Mouse (Mus musculus) heart, postnatal 0 days (tissue): ENCODE measurements at regions not wholly inside any gene's neighbourhood (a gene's known extent, or its start where the extent isn't known, plus 50 kb on each side); places are given as distances from the start of the nearest gene placed in this dataset.
A peak's percentile ranks its signal among the peaks of the same experiment; 100 is the strongest.

Experiments
- ATAC-seq: fragments of 200-750 bp; cut with Nextera tagmentation; 2 replicates; pipeline ENCODE4 v1.8.0; 2017; ENCODE audit warnings: low read depth, moderate number of reproducible peaks, moderate library complexity; ENCODE audit not compliant: insufficient read depth
- DNase-seq: peaks from one replicate; pipeline ENCODE4 v3.0.0-alpha.2; 2016; ENCODE audit warnings: low spot score
- H3K27ac ChIP-seq: fragments of 300-500 bp; sonication (generic); 2 replicates; pipeline ENCODE4 v1.5.1; 2014; ENCODE audit warnings: low read depth, mild to moderate bottlenecking
- H3K27me3 ChIP-seq: fragments of 300-500 bp; sonication (generic); 2 replicates; pipeline ENCODE4 v1.6.1; 2014; ENCODE audit warnings: low read length, mixed read lengths; ENCODE audit not compliant: control insufficient read depth, insufficient read depth
- H3K36me3 ChIP-seq: fragments of 300-500 bp; sonication (generic); replicated peaks from 2 replicates; pipeline ENCODE4 v1.6.1; 2014; ENCODE audit warnings: low read length, mixed read lengths; ENCODE audit not compliant: control insufficient read depth, insufficient read depth
- H3K4me1 ChIP-seq: fragments of 300-500 bp; sonication (generic); 2 replicates; pipeline ENCODE4 v1.6.1; 2014; ENCODE audit warnings: antibody characterized with exemption; ENCODE audit not compliant: control insufficient read depth, insufficient read depth
- H3K4me2 ChIP-seq: fragments of 300-500 bp; sonication (generic); 2 replicates; pipeline ENCODE4 v1.6.1; 2014; ENCODE audit warnings: low read depth, mild to moderate bottlenecking, low read length, moderate library complexity
- H3K4me3 ChIP-seq: fragments of 300-500 bp; sonication (generic); 2 replicates; pipeline ENCODE4 v1.5.1; 2014; ENCODE audit warnings: low read depth, low read length
- H3K9ac ChIP-seq: fragments of 300-500 bp; sonication (generic); replicated peaks from 2 replicates; pipeline ENCODE4 v1.6.1; 2014; ENCODE audit warnings: low read depth, low read length, mixed read lengths
- H3K9me3 ChIP-seq: fragments of 300-500 bp; sonication (generic); replicated peaks from 2 replicates; pipeline ENCODE4 v1.6.1; 2016; ENCODE audit warnings: low read length; ENCODE audit not compliant: control insufficient read depth
- CTCF ChIP-seq: IDR thresholded peaks from 2 replicates; pipeline ENCODE4 v1.5.1; 2016; ENCODE audit warnings: antibody characterized with exemption, control low read depth, low read depth
- EP300 ChIP-seq: IDR thresholded peaks from 2 replicates; pipeline ENCODE4 v1.6.1; 2016; ENCODE audit warnings: antibody characterized with exemption, low read depth
- WGBS: fragments of 180-500 bp; shearing (Covaris S2); extraction: QIAGEN DNeasy Blood & Tissue Kit; methylation state at CpG from one replicate; pipeline ENCODE4 v1.1.7; 2014; 5-methylcytosine and 5-hydroxymethylcytosine counted together

DNA sequence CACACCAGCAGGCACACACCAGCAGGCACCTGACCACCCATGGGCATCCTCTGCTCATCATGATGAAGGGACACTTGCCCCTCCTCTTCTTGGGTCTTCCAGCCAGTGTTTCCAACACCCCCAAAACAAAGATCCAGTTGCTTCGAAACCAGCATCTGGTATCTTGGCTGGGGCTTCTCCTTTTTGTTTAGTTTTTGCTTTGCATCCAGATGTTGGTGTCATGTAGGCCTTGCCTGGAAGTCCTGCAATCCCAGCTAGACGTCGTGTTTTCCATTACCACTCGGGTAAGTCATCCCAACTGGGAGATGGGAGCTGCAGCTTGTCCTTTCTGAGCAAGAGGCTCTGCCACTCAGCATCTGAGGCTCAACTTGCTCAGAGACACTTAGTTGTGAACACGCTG is 70.6 kb upstream of the Tspan2 start:
- 87% methylated on average over 5 of the region's 5 CpGs for WGBS
- no peaks in the 10 kb centered on the region for H3K9me3 ChIP-seq
- H3K36me3 ChIP-seq: no peaks in the 10 kb centered on the region
- 0 out of 2 replicates have a peak, but pooled peaks cover 5% of the 10 kb centered on the region for H3K4me1 ChIP-seq
- no peak overlapping the region for H3K4me2 ChIP-seq
- no peak overlapping the region for H3K4me3 ChIP-seq
- ATAC-seq (no peak), DNase-seq (no peak)
- H3K27ac ChIP-seq: no peak overlapping the region
- TF ChIP-seq CTCF (no peak), EP300 (no peak)
- no peaks in the 10 kb centered on the region for H3K27me3 ChIP-seq
- H3K9ac ChIP-seq: no peak overlapping the region

DNA sequence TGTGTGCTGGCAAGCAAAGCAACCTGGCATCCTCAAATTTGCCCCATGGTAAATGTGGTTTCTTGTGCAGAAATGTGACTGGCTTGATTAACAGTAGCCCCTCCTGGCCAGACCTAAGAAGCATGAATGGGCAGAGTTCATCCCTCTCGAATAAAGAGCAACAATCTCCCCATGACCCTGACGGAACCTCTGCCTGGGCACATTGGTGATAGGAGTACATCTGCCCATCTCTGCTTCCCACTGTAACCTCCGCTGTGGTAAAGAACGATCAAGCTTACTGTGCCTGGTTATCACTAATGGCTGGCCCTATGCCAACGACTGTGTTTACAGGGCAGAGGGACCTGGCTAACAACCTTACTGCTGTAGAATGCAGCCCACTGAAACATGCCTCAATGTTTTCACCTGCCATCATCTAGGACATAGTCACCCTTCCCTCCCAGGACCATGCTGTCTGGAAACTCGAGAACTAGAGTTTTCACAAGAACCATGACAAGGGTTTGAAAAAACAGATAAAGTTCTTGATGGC is 69.6 kb upstream of the Tspan2 start:
- Histone ChIP-seq H3K9me3 (no peaks in the 10 kb centered on the region), H3K4me3 (no peak overlapping the region), H3K36me3 (no peaks in the 10 kb centered on the region), H3K27ac (no peak overlapping the region), H3K4me2 (no peak overlapping the region), H3K4me1 (0 out of 2 replicates have a peak, but pooled peaks cover 5% of the 10 kb centered on the region), H3K27me3 (no peaks in the 10 kb centered on the region), H3K9ac (no peak overlapping the region)
- DNase-seq (no peak), ATAC-seq (no peak)
- TF ChIP-seq CTCF: no peak
- no peak for TF ChIP-seq EP300
- 27% methylated on average over 6 of the region's 6 CpGs for WGBS

- DNase-seq (no peak), ATAC-seq (no peak)
- no peak overlapping the region for H3K4me2 ChIP-seq
- 0 out of 2 replicates have a peak, but pooled peaks cover 2% of the 10 kb centered on the region for H3K27me3 ChIP-seq
- H3K27ac ChIP-seq: no peak overlapping the region
- peaks cover 5% of the 10 kb centered on the region; the same call in 1 of the 2 replicates for H3K4me1 ChIP-seq
- no peak for TF ChIP-seq CTCF
- TF ChIP-seq EP300: no peak
- H3K36me3 ChIP-seq: no peaks in the 10 kb centered on the region
- no peak overlapping the region for H3K4me3 ChIP-seq
- no peaks in the 10 kb centered on the region for H3K9me3 ChIP-seq
- 57% methylated on average over 3 of the region's 3 CpGs for WGBS
- H3K9ac ChIP-seq: no peak overlapping the region
Observed at GRCm38 (mm10) chr3:102667796-102668195, 66.5 kb upstream of the Tspan2 start.

- no peaks in the 10 kb centered on the region for H3K9me3 ChIP-seq
- no peak for DNase-seq
- H3K4me1 ChIP-seq: peaks cover 5% of the 10 kb centered on the region; the same call in 1 of the 2 replicates
- no peak overlapping the region for H3K4me3 ChIP-seq
- no peak overlapping the region for H3K9ac ChIP-seq
- no peak overlapping the region for H3K27ac ChIP-seq
- H3K36me3 ChIP-seq: no peaks in the 10 kb centered on the region
- WGBS: 84% methylated on average over 3 of the region's 3 CpGs
- 0 out of 2 replicates have a peak, but pooled peaks cover 2% of the 10 kb centered on the region for H3K27me3 ChIP-seq
- no peak for ATAC-seq
- no peak overlapping the region for H3K4me2 ChIP-seq
- no peak for TF ChIP-seq EP300
Observed at GRCm38 (mm10) chr3:102668556-102668955, 65.8 kb upstream of the Tspan2 start.

DNA sequence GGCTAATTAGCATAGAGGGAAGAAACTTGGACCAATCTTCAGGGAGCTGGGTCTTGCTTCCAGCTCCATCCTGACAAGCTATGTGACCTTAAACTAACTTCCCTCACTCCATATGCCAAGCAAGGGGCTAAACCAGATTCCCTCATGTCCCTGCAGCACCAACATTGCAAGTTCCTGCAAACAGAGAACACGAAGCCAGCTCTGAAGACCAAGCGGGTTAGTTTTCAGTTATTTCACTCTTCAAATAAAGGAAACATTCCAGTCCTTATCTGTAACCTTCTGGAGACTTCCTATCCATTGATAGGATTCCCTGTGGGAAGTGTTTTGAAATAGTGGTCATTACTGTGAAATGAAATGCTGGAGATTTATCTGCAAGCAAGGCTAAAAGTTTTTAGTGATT is 64.4 kb upstream of the Tspan2 start:
- Histone ChIP-seq H3K27me3 (0 out of 2 replicates have a peak, but pooled peaks cover 2% of the 10 kb centered on the region), H3K36me3 (no peaks in the 10 kb centered on the region), H3K27ac (0 out of 2 replicates have a peak overlapping the region, but pooled peaks have one; percentile 41), H3K9me3 (no peaks in the 10 kb centered on the region), H3K9ac (no peak overlapping the region), H3K4me2 (no peak overlapping the region), H3K4me3 (no peak overlapping the region), H3K4me1 (no peaks in the 10 kb centered on the region; the same call in 1 of the 2 replicates)
- TF ChIP-seq CTCF (no peak), EP300 (no peak)
- ATAC-seq: no peak; the same call in 1 of the 2 replicates
- peak; percentile 24 for DNase-seq
- 37% methylated on average over 2 of the region's 2 CpGs for WGBS

- no peak overlapping the region for H3K9ac ChIP-seq
- DNase-seq (no peak), ATAC-seq (no peak)
- H3K36me3 ChIP-seq: no peaks in the 10 kb centered on the region
- H3K27ac ChIP-seq: peak overlapping the region; percentile 41; the same call in 1 of the 2 replicates
- 0 out of 2 replicates have a peak, but pooled peaks cover 2% of the 10 kb centered on the region for H3K27me3 ChIP-seq
- no peak for TF ChIP-seq CTCF
- no peak for TF ChIP-seq EP300
- H3K9me3 ChIP-seq: no peaks in the 10 kb centered on the region
- no peaks in the 10 kb centered on the region; the same call in 1 of the 2 replicates for H3K4me1 ChIP-seq
- H3K4me2 ChIP-seq: no peak overlapping the region
- WGBS: 16% methylated on average over 5 of the region's 5 CpGs
- H3K4me3 ChIP-seq: no peak overlapping the region
Observed at GRCm38 (mm10) chr3:102670557-102670956, 63.8 kb upstream of the Tspan2 start.
